Mouse (Mus musculus) megakaryocyte, embryonic 14.5 days (primary cell): ENCODE measurements around the gene Abcc4.

ENCODE experiments used
- FLI1 ChIP-seq: IDR thresholded peaks from 2 replicates; pipeline ENCODE4 v1.6.1; 2012; ENCODE audit warnings: low read length, inconsistent platforms, mixed read lengths
- GATA1 ChIP-seq: IDR thresholded peaks from 3 replicates; pipeline ENCODE4 v1.6.1; 2012; ENCODE audit warnings: mixed read lengths, low read length, inconsistent platforms, borderline replicate concordance

- TF ChIP-seq FLI1 (no peak), GATA1 (no peak)
Observed at GRCm38 (mm10) chr14:118551725-118552285, 154.2 kb downstream of the Abcc4 start.
